9 mouse cellular contexts compared by ENCODE assay signal in the genomic region with DNA sequence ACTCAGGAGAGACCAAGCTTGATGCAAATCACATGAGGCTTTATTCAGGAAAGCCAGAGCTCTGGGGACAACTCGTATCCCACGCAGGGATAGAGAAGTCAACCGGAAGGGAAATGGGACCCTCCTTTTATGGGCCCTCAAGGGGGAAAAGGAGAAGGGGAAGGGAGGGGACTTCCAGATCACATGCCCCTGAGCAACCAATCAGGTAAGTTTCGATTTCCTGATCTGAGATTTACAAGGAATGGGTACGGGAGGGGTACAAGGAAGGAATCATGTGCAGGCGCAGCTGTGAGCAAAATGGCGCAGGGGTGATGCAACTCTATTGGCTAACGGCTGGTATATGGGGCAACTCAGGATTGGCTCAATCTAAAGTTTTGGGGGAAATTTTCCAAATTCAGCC. TPM values are rescaled to one million over a fixed set of nuclear protein-coding genes. Genes with fewer than 3 reads are reported as not detected.
"Had no signal": no experiment of that assay in that cellular context is flagged by ENCODE, and none has a peak within 500 bp of the region (broad histone marks: within the 10 kb centered on the region; RNA-seq: fewer than 3 reads in every experiment).

No protein-coding gene starts in this region.

- DNase-seq: kidney, adult 2 months; kidney, postnatal 25 days; left cerebral cortex, postnatal 4 days; liver, postnatal 0 days; lung, embryonic 14.5 days; lung, postnatal 36 days; thymus, postnatal 25 days had no signal

RNA-seq across cellular contexts. Expression of gene Slc28a1, which starts 36.6 kb away (rescaled TPM):
- total RNA-seq: layer of hippocampus, adult 8-10 months; layer of hippocampus, postnatal 10 days had no signal
